Mouse (Mus musculus) liver, embryonic 15.5 days (tissue): ENCODE results near the gene Dhdh. TPM values are rescaled to one million over a fixed set of nuclear protein-coding genes. Genes with fewer than 3 reads are reported as not detected.

ENCODE experiments used
- ATAC-seq: fragments of 200-750 bp; cut with Nextera tagmentation; 2 replicates; pipeline ENCODE4 v1.8.0; 2017; ENCODE audit warnings: moderate number of reproducible peaks, mild to moderate bottlenecking, moderate library complexity; ENCODE audit not compliant: insufficient read depth
- H3K27ac ChIP-seq: fragments of 300-500 bp; sonication (generic); replicated peaks from 2 replicates; pipeline ENCODE4 v1.5.1; 2015; ENCODE audit warnings: mild to moderate bottlenecking, inconsistent platforms
- H3K27me3 ChIP-seq: fragments of 300-500 bp; sonication (generic); 2 replicates; pipeline ENCODE4 v1.6.1; 2015; ENCODE audit warnings: mild to moderate bottlenecking, inconsistent platforms
- H3K36me3 ChIP-seq: fragments of 300-500 bp; sonication (generic); replicated peaks from 2 replicates; pipeline ENCODE4 v1.6.1; 2015; ENCODE audit warnings: moderate library complexity, mild to moderate bottlenecking, inconsistent platforms
- H3K4me1 ChIP-seq: fragments of 300-500 bp; sonication (generic); replicated peaks from 2 replicates; pipeline ENCODE4 v1.6.1; 2015; ENCODE audit warnings: inconsistent platforms
- H3K4me2 ChIP-seq: fragments of 300-500 bp; sonication (generic); 2 replicates; pipeline ENCODE4 v1.6.1; 2015; ENCODE audit warnings: moderate library complexity, mild to moderate bottlenecking, inconsistent platforms
- H3K4me3 ChIP-seq: fragments of 300-500 bp; sonication (generic); replicated peaks from 2 replicates; pipeline ENCODE4 v1.5.1; 2015; ENCODE audit warnings: mild to moderate bottlenecking, inconsistent platforms
- H3K9ac ChIP-seq: fragments of 300-500 bp; sonication (generic); 2 replicates; pipeline ENCODE4 v1.6.1; 2015; ENCODE audit warnings: moderate library complexity, mild to moderate bottlenecking, inconsistent platforms
- H3K9me3 ChIP-seq: fragments of 300-500 bp; sonication (generic); replicated peaks from 2 replicates; pipeline ENCODE4 v1.6.1; 2016; ENCODE audit warnings: inconsistent platforms
- WGBS: fragments of 180-500 bp; shearing (Covaris S2); methylation state at CpG from one replicate; pipeline ENCODE4 v1.1.7; 2015; ENCODE audit warnings: mixed read lengths; ENCODE audit not compliant: insufficient replicate concordance; 5-methylcytosine and 5-hydroxymethylcytosine counted together
- polyA plus RNA-seq: library from polyadenylated mRNA; unstranded; fragments of >200 nt; fragmentation: Nextera tagmentation; extraction: Ambion mirVana; gene quantifications from 2 replicates; pipeline ENCODE4 v1.2.1, GENCODE M21; 2015

Gene Dhdh
- polyA plus RNA-seq, 1 experiment from 2014 or later: 2.4 TPM

DNA sequence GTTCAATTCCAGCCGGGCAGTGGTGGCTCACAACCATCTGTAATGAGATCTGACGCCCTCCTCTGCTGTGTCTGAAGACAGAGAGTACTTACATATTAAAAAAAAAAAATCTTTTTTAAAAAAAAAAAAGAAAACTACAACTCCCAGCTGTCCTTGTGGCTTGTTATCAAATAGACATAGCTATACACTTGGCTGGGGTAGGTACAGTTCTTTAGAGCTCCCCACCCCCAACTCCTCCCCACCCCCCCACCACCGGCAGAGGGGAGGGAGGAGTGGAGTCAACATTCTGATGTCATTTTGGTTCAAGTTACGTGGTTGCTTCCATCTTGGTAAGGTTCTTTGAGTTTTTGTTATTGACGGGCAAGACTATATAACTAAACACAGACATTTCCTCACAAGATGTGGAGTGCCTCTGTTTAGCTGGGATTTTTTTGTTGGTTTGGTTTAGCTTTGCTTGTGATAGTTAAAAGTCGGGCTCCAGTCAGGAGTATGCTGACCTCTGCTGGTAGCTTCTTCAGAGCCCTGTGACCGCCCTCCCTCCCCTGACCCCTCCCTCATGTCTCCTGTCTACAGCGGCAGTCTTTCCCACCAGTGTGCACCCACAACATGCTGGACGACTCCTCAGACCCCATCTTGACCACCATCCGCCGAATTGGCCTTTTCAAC is 41.1 kb downstream of the Dhdh start:
- no peak overlapping the region for H3K27ac ChIP-seq
- peaks cover 17% of the 10 kb centered on the region for H3K36me3 ChIP-seq
- H3K9ac ChIP-seq: no peak overlapping the region; the same call in 1 of the 2 replicates
- 23% methylated on average over 11 of the region's 11 CpGs for WGBS
- ATAC-seq: 0 out of 2 replicates have a peak, but pooled peaks have one; percentile 25
- H3K4me2 ChIP-seq: peak overlapping the region; percentile 46
- no peaks in the 10 kb centered on the region for H3K27me3 ChIP-seq
- no peaks in the 10 kb centered on the region for H3K9me3 ChIP-seq
- H3K4me3 ChIP-seq: peak overlapping the region; percentile 21; the same call in 1 of the 2 replicates
- peaks cover 26% of the 10 kb centered on the region for H3K4me1 ChIP-seq

DNA sequence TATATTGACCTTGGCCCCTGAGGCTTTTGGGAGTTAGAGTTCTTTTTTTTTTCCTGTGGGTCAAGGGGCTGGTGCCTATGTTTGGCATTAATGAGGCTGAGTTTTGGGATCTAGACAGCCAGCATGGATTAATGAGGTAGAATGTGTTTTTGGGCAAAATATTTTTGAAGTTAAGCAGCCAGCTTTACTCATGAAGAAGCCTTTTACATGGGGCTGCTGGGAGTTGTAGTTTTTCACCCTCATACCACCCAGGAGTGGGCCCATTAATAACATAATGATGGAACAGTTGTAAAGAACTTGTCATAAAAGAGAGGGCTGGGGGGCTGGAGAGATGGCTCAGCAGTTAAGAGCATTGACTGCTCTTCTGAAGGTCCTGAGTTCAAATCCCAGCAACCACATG is 42.0 kb downstream of the Dhdh start:
- ATAC-seq: no peak
- peaks cover 18% of the 10 kb centered on the region for H3K4me1 ChIP-seq
- no peaks in the 10 kb centered on the region for H3K27me3 ChIP-seq
- no peak overlapping the region for H3K9ac ChIP-seq
- H3K4me2 ChIP-seq: no peak overlapping the region
- H3K4me3 ChIP-seq: no peak overlapping the region
- H3K36me3 ChIP-seq: peaks cover 9% of the 10 kb centered on the region
- H3K27ac ChIP-seq: no peak overlapping the region
- H3K9me3 ChIP-seq: no peaks in the 10 kb centered on the region

DNA sequence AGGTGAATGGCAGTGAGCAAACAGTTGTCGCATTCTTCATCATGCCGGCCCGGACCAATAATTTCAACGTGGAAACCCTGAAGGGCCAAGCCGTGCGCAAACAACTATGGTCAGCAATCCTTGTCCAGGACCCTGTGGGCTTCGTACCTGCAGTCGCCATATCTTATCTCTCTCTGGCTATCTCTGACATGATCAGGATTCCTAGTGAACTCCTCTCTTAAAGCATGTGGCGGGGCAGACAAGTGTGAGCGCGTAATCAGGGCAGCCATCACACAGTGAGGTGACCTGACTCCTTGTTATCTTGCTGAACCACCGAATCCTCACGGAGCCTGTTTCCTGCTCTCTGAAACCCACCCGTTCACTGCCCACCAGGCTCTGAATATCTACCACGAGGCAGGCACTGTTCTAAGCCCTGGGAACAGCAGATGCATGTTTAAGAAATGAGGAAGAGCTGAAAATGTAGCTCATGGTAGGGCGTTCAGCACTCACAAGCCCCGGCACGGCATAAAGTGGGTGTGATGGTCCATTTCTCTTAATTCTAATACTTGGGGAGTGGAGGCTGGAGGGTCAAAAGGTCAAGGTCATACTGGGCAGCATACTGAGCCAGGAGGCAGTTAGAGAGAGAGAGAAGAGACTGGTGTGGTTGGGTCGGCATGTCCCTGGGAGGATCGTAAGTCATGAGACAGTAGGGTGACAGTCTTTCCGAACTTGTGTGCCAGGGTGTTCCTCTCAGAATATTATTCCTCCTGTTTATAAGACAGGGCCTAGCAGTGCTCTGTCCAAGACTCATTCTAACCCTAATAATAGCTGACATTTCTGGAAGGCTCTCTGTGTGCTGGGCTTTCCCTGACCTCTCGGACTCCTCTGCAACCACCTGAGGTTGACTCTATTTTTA is 44.8 kb downstream of the Dhdh start:
- H3K9ac ChIP-seq: no peak overlapping the region
- 51% methylated on average over 22 of the region's 22 CpGs for WGBS
- H3K4me3 ChIP-seq: no peak overlapping the region
- peaks cover 10% of the 10 kb centered on the region for H3K4me1 ChIP-seq
- ATAC-seq: no peak
- H3K9me3 ChIP-seq: no peaks in the 10 kb centered on the region
- H3K27me3 ChIP-seq: no peaks in the 10 kb centered on the region
- H3K27ac ChIP-seq: no peak overlapping the region
- no peak overlapping the region for H3K4me2 ChIP-seq
- peaks cover 17% of the 10 kb centered on the region for H3K36me3 ChIP-seq

DNA sequence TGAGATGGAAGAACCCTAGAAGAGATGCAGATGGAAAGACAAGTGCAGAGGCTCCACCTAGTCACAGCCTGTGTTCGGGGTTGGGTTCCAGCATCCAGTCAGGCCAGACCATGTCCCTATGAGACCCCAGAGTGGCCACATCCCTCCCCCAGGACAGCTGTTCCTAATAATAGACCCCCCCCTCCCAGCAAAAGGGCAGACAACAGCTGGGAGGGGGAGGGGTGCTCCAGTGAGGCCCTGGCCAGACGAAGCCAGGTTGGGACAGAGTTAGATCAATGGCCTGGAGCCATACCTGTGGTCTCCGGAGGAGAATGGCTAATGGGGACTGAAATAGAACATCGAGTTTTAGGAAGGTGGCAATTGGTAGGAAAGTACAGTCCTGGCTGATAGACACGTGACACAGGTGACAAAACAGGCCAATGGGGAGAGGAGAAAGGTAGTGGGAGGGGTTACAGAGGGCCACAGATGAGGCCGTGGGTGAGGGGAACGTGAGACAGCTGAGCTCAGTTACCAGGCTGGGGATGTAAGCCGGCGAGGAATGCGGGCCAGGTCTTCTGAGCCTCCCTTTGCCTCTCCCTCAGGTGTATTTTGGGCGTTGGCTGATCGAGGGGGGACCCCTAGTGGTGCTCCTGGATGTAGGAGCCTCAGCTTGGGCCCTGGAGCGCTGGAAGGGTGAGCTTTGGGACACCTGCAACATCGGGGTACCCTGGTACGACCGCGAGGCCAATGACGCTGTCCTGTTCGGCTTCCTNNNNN is 50.9 kb downstream of the Dhdh start, which contains the start of gene Ruvbl2:
Gene Ruvbl2, minus strand, starts transcription at position 576 of the 756 bp plus-strand sequence.
- Histone ChIP-seq H3K4me2 (no peak within 1 kb of the TSS), H3K4me1 (peaks cover 36% of the 10 kb centered on the region), H3K9ac (no peak within 1 kb of the TSS), H3K36me3 (peaks cover 10% of the 10 kb centered on the region; the same call in 1 of the 2 replicates), H3K27me3 (no peaks in the 10 kb centered on the region; the same call in 1 of the 2 replicates), H3K9me3 (no peaks in the 10 kb centered on the region), H3K4me3 (no peak within 1 kb of the TSS), H3K27ac (no peak within 1 kb of the TSS)
- 50% methylated on average over 19 of the region's 19 CpGs for WGBS
- no peak for ATAC-seq

DNA sequence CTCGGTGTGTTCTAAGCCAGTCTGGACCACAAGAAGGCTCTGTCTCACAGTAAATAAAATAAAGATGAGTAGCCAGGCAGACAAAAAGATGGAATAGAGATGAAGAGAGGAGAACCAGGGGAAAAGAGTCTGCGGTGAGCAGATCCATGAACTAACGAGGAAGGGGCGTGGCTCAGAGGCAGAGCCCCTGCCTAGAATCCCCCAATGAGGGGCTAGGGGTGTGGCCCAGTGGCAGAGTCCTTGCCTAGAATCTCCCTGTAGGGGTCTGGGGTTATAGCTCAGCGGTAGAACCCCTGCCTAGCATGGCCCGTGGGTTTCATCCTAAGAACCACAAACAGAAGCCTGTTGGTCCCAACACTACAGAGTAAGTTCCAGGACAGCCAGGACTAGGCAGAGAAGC is 51.6 kb downstream of the Dhdh start:
- Histone ChIP-seq H3K27me3 (no peaks in the 10 kb centered on the region; the same call in 1 of the 2 replicates), H3K36me3 (peaks cover 12% of the 10 kb centered on the region), H3K4me2 (no peak overlapping the region), H3K4me1 (peaks cover 40% of the 10 kb centered on the region), H3K4me3 (no peak overlapping the region), H3K9ac (no peak overlapping the region), H3K9me3 (no peaks in the 10 kb centered on the region), H3K27ac (no peak overlapping the region)
- ATAC-seq: no peak
- WGBS: 45% methylated on average over 6 of the region's 6 CpGs

DNA sequence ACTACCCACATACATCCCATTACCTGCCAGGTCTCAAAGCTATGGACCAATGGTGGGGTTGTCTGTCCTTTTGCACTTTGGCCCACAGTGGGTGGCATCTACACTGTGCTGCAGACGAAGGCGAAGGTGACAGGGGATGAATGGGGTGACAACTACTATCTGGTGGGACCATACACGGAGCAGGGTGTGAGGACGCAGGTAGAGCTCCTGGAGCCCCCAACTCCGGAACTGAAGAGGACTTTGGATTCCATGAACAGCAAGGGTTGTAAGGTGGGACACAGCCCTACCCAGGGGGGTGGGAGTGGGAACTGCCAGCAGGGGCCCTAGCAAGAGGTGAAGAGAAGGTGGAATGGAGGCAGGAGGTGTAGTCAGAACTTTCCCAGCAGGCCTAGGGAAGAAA is 52.2 kb downstream of the Dhdh start:
- Histone ChIP-seq H3K27ac (no peak overlapping the region), H3K4me1 (peaks cover 46% of the 10 kb centered on the region), H3K27me3 (no peaks in the 10 kb centered on the region; the same call in 1 of the 2 replicates), H3K4me3 (no peak overlapping the region), H3K9ac (no peak overlapping the region), H3K36me3 (peaks cover 18% of the 10 kb centered on the region), H3K9me3 (no peaks in the 10 kb centered on the region), H3K4me2 (0 out of 2 replicates have a peak overlapping the region, but pooled peaks have one; percentile 88)
- 73% methylated on average over 5 of the region's 5 CpGs for WGBS
- ATAC-seq: no peak

DNA sequence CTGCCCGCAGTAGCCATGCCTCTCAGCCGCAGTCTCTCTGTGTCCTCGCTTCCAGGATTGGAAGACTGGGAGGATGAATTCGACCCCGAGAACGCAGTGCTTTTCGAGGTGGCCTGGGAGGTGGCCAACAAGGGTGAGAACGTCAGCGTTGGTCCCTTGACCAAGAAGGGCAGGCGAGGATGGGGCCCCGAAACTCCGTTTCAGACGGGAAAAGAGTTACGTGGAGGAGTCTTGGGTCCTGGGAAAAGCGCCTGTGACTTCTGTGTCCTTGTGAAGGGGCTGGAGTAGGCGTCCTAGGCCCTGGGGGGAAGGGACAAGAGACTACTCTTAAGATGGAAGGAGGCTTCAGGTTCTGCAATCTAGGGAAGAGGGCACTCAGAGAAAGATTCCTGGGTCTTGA is 53.6 kb downstream of the Dhdh start:
- WGBS: 4% methylated on average over 16 of the region's 16 CpGs
- H3K4me2 ChIP-seq: peak overlapping the region; percentile 88
- H3K4me1 ChIP-seq: peaks cover 58% of the 10 kb centered on the region
- H3K9ac ChIP-seq: peak overlapping the region; percentile 63
- H3K36me3 ChIP-seq: peaks cover 24% of the 10 kb centered on the region
- peak overlapping the region; percentile 71 for H3K4me3 ChIP-seq
- ATAC-seq: no peak
- peak overlapping the region; percentile 71 for H3K27ac ChIP-seq
- no peaks in the 10 kb centered on the region for H3K9me3 ChIP-seq
- no peaks in the 10 kb centered on the region; the same call in 1 of the 2 replicates for H3K27me3 ChIP-seq

DNA sequence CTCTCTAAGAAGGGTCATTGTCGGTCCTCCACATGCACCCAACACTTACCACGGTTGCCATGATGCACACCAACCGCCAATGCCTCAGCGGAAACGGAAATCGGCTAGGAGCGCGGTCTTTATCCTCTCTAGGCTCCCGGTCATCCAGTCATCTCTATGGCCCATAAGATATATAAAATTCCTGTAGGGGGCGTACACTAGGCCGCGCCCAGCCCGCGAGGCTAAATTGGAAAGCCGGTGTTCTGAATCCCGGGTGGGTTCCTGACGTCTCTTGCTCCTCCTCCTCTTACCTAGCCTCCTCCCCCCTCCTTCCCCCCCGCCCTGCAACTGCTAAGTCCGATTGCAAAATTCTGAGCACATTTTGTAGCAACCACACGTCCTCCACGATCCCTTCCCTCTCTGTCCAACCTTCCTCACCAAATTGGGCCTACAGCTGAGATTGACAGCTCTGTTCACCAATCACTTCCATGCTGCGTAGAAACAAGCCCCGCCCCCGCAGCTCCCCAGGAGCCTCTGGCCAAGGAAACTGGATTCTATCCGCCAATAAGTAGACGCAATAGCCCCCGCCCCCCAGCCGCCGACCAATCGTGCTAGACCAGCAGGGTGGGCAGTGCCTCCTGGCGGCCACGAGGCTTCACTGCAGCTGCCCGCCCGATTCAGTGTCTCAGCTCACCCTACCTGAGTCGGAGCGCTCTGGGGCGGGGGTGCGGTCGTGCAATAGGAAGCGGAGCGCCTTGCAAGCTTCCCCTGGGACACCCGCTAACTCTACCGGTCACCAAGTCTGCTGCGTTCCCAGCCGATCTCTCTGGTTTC is 54.2 kb downstream of the Dhdh start, which contains the start of gene Gys1:
Gene Gys1, plus strand, starts transcription at position 642 of the 813 bp plus-strand sequence.
- Histone ChIP-seq H3K9me3 (no peaks in the 10 kb centered on the region), H3K27ac (peak within 1 kb of the TSS; percentile 91), H3K4me3 (peak within 1 kb of the TSS; percentile 71), H3K36me3 (peaks cover 28% of the 10 kb centered on the region), H3K9ac (peak within 1 kb of the TSS; percentile 65), H3K4me2 (peak within 1 kb of the TSS; percentile 88), H3K27me3 (no peaks in the 10 kb centered on the region; the same call in 1 of the 2 replicates), H3K4me1 (peaks cover 58% of the 10 kb centered on the region)
- ATAC-seq: peak; percentile 95
- WGBS: under 1% methylated on average over 45 of the region's 45 CpGs

DNA sequence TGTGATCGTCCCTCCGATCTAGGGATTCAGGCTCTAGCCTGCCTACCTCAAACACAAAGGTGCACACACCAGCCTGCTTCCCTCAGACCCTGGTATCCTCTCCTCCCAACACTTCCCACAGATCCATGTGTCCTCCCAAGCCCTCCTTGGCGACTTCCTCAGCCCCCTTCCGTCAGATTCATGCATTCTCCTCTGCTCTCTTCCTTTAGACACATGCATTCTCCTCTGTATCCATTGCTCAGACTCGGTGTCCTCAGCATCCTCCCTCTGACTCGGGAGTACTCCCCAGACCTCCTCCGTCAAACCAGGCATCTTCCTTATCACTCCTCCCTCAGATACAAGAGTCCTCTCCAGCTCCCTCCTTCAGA is 54.8 kb downstream of the Dhdh start:
- WGBS: under 1% methylated on average over 7 of the region's 7 CpGs
- H3K4me1 ChIP-seq: peaks cover 58% of the 10 kb centered on the region
- H3K27me3 ChIP-seq: no peaks in the 10 kb centered on the region; the same call in 1 of the 2 replicates
- H3K4me2 ChIP-seq: peak overlapping the region; percentile 88
- peak overlapping the region; percentile 65 for H3K9ac ChIP-seq
- no peak for ATAC-seq
- peak overlapping the region; percentile 71 for H3K4me3 ChIP-seq
- peaks cover 34% of the 10 kb centered on the region for H3K36me3 ChIP-seq
- no peaks in the 10 kb centered on the region for H3K9me3 ChIP-seq
- H3K27ac ChIP-seq: peak overlapping the region; percentile 91

DNA sequence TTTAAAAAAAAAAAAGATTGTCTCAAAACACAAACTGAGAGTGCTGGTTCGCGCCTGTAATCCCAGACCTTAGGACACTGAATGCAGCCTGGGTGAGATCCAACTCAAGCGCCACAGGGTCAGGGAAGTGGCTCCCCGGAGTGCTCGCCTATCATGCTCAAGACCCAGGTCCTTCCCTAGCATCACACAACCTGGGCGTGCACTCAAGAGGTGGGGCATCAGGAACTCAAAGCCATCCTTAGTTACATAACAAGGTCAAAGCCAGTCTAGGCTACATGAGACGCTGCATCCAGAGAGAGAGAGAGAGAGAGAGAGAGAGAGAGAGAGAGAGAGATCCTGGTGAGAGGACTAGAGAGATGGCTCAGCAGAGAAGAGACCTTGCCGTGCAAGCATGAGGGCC is 62.0 kb downstream of the Dhdh start:
- H3K36me3 ChIP-seq: peaks cover 94% of the 10 kb centered on the region
- H3K4me1 ChIP-seq: peaks cover 13% of the 10 kb centered on the region
- H3K4me2 ChIP-seq: no peak overlapping the region
- no peak overlapping the region for H3K4me3 ChIP-seq
- WGBS: 77% methylated on average over 8 of the region's 8 CpGs
- no peak overlapping the region for H3K9ac ChIP-seq
- no peak for ATAC-seq
- no peak overlapping the region for H3K27ac ChIP-seq
- H3K9me3 ChIP-seq: no peaks in the 10 kb centered on the region
- no peaks in the 10 kb centered on the region for H3K27me3 ChIP-seq
